Mouse (Mus musculus) MEL (cell line): ENCODE measurements around the gene Hpd.

Experiments used
- GATA1 ChIP-seq: IDR thresholded peaks from 2 replicates; pipeline ENCODE4 v1.6.1; 2011; ENCODE audit warnings: low read depth, low read length, improper control_type of control experiment
- TAL1 ChIP-seq: IDR thresholded peaks from 2 replicates; pipeline ENCODE4 v1.6.1; 2012; ENCODE audit warnings: mild to moderate bottlenecking, inconsistent platforms, low read length, moderate library complexity, mixed read lengths

- TF ChIP-seq TAL1 (no peak), GATA1 (no peak)
These were observed 14.9 kb downstream of the Hpd start for GRCm38 (mm10) chr5:123167591-123167990.
